Mouse (Mus musculus): ENCODE results near the gene Foxi1.
"Not testable (repeated sequence)": the region's sequence is repeated elsewhere in the genome, so short reads cannot be mapped to it uniquely, and the experiment has no call there.

DNA sequence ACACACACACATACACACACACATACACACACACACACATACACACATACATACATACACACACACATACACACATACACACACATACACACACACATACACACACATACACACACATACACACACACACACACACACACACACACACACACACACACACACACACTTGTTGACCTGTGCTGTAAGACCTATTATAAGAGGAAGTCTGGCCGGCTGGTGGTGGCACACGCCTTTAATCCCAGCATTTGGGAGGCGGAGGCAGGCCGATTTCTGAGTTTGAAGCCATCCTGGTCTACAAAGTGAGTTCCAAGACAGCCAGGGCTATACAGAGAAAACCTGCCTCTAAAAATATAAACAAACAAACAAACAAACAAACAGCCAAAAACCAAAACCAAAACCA, 12.7 kb upstream of the Foxi1 start:
- TF ChIP-seq CTCF (IDR thresholded peaks at IDR 0.05; ENCODE audit: borderline replicate concordance, insufficient read depth, low read depth, low read length); POLR2A (IDR thresholded peaks at IDR 0.05; ENCODE audit: borderline replicate concordance, insufficient read depth, low read length): not testable (repeated sequence)

All from cerebellum, adult 2 months (tissue).